Mouse (Mus musculus): Measurements from ENCODE around the gene Ccdc47.

The Ccdc47 gene

GRCm38 (mm10) chr11:106198277-106198676 lies 17.9 kb downstream of the Ccdc47 start:
- in situ Hi-C loops (cut with MseI, MboI) = no loop called here

GRCm38 (mm10) chr11:106195341-106195740 lies 20.8 kb downstream of the Ccdc47 start:
- in situ Hi-C loops (cut with MseI, MboI) = no loop called here

GRCm38 (mm10) chr11:106194891-106195290 lies 21.3 kb downstream of the Ccdc47 start:
- in situ Hi-C loops (cut with MseI, MboI) = no loop called here

DNA sequence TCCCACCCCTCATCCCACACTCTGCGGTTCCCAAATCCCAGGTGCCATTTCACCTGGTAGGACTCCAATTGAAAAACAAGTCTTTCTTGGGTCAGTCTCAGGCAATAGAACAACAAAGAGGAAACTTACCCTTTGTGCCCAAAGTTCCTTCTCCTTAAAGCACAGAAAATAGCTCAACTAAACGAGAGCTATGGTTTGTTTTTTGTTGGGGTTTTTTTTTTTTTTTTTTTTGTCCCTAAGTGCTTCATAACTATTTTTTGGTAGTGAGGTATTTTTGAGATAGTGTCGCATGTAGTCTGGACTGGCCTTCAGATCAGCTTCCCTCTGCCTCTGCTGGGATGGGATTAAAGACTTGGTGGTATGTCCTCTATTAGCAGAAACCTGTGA lies 22.0 kb downstream of the Ccdc47 start:
- in situ Hi-C loops (cut with MseI, MboI) = no loop called here

GRCm38 (mm10) chr11:106193371-106194154 lies 22.6 kb downstream of the Ccdc47 start:
- in situ Hi-C loops (cut with MseI, MboI) = no loop called here

DNA sequence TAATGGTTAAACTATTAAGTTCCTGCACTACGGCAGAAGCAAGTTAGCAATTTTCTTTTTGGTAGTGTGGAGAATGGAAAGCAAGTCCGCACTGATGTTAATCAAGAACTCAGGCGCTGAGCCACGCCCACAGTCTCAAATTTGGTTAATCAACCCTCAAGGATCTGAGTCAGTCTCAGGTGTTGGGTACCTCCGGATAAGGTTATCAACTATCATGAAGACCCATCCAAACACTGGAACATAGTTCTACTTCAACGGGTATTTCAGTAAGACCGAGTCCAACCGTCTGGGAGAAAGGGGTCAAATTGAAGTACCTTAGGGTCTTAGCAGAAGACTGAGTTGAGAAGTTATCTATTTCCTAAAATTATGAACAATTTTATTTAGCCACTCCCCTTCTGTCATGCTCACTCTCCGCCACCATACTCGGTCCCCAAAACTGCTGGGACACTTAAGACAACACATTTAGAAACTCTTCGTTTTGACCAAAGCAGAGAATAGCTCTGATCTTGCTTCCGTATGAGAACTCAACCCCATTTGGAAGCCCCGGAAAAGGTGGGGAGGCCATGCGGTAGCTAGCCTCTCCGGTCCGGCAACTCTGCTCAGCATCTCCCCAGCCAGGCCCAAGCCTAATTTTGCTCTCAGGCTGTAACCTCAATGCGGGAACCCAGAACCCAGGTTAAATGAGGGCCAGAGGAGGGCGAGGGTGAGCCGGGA lies 23.3 kb downstream of the Ccdc47 start:
- in situ Hi-C loops (cut with MseI, MboI) = no loop called here

DNA sequence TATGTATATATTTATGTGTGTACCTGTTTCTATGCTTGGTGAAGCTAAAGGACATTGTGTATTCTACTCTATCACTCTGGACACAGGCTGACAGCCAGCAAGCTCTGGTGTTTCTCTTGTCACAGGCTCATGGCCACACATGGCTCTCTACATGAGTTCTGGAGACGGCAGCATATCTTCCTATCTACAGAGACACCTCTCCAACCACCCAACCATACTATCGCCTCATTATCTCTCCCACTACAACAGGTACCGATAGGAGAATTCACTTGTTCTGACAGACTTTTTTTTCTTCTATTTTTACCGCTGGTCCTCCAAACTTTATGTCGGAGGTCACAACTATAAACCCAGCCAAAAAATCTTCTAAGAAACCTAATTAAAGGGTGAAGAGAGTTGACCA lies 23.9 kb downstream of the Ccdc47 start:
- in situ Hi-C loops (cut with MseI, MboI) = no loop called here

DNA sequence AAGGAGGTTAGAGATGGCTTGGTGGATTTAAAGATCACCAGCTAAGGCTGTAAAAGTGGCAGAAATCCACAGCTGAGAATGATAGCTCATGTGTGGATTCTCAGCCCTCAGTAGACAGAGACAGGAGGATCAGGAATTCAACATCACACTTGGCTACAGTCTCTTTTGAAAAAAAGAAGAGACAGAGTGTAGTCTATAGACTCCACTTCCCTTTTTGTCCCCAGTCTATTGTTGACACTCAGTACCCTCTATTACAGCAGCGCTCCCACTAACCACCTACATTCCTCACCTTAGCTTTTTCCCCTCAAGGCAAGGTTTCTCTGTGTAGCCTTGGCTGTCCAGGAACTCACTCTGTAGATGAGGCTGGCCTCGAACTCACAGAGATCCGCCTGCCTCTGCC lies 24.4 kb downstream of the Ccdc47 start:
- in situ Hi-C loops (cut with MseI, MboI) = no loop called here

DNA sequence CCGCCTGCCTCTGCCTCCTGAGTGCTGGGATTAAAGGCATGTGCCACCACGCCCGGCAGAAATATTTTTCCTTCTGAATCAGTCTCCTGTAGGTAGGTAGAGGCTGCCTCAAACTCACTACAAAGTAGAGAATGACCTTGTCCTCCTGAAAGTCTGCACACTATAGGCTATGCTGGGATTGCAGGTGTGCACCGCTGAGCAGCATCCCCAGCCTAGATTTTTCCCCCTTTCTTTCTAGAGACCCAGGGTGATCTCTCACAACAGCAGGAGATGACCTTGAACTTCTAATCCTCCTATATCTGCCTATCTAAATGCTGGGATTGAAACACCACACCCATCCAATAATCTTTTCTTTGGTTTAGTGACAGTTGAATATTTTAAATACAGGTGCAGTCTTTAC lies 28.8 kb downstream of the Ccdc47 start:
- in situ Hi-C loops (cut with MseI, MboI) = no loop called here

DNA sequence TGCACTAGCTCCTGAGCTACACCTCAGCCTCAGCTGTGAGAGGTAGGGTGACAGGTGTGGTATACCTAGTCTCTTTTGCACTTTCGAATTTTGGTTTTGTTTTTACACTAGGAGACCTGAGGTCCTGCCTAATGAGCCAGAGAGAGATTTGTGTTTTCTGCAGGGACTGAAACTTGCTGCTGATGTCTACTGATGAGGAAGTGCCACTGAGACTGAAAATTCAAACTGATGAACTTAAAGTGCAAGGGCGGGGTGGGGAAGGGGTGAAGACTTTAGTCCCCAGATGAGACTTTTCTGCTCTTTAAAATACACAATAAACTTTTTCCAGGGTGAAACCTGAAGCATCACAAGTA lies 35.7 kb downstream of the Ccdc47 start:
- in situ Hi-C loops (cut with MseI, MboI) = no loop called here

DNA sequence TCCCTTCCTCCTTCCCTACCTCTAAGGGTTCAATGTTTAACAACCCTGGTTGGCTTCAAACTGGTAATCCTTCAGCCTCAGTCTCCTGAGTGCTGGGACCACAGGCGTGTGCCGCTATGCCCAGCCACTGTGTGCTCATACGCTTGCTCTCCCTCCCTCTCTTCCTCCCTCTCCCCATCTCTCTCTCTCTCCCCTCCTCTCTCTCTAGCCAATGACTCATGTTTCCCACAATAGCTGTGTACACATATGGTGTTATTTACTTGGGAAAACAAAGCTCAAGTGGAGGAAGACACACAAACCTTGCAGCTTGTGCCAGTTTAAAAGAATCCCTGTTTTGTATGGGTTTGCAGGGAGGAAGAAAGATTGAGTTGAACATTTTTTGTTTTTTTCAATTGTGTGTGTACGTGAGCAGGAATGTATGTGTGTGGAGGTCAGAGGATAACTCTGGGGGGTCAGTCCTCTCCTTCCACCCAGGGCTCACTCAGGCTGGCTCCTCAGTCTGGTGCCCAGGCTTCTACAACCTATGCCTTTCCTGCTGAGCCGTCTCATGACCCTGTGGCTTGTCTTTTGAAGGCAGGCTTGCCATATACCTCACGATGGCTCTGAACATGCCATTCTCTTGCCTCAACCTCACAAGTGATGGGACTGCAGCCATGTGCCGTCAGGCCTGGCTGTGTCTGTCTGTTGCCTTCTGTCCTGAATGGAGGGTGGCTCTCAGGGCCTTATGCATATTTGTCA lies 36.3 kb downstream of the Ccdc47 start:
- in situ Hi-C loops (cut with MseI, MboI) = no loop called here

DNA sequence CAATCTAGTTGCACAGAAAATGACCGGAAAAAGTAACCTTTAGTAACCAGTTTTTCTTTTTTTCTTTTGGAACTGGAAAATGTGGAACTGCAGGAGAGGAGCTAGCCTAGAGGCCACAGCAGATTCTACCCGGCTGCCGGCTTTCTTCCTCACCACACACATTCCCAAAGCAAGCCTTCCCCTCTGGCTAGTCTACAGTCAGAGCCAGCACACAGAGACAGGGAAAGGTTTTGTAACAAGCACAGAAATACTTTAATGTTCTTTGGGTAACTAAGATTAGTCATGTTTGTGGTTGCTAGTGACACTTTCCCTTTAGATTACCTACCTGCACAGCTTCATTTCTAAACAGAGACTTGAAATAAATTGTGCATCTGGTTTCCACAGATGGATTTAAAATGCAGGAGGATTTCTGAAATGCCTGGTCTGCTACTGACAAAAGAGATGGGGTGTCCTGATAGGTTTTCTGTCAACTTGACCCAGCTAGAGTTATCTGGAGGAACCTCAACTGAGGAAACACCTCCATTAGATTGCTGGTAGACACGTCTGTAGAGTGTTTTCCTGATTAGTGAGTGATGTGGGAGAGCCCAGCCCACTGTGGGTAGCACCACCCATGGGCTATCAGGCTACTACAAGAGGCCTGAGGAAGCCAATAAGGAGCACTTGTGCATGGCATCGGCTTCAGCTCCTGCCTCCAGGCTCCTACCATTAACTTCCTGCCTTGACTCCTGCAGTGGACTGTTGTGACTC lies 37.9 kb downstream of the Ccdc47 start:
- in situ Hi-C loops (cut with MseI, MboI) = no loop called here

DNA sequence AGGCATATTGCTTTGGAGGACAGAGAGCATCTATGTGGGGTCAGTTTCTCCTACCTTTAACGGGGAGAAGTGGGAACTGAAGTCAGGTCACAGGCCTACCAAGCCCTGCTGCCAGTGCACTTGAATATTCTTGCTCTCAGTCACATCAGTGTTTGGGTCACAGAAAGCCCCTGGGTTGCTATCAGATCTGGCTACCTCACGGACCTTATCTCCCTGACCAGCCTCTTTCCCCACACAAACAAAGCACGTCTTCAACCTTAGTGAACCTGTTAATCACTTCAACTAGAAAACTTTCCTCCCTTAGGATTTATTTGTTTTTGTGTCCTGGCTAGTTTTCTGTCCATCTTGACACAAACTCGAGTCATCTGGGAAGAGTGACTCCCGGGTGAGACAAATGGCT lies 39.8 kb downstream of the Ccdc47 start:
- in situ Hi-C loops (cut with MseI, MboI) = no loop called here

DNA sequence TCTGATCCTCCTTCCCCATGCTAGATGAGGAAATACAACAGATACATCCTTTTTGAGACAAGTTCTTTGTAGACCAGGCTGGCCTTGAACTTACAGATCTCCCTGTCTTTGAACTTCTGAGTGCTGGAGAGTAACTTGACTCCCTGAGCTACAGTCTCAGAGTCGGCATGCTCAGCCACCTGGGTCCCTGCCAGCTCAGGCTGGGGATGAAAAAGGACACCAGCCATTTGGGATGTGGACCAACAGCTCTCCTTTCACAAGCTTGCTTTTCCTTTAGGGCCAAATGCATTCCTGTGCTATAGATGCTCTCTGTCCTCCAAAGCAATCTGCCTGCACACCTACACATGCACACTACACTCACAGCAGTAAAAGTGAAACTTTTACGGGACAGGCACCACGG lies 41.1 kb downstream of the Ccdc47 start:
- in situ Hi-C loops (cut with MseI, MboI) = no loop called here

- in situ Hi-C loops (cut with MseI, MboI) = no loop called here
These were observed 41.8 kb downstream of the Ccdc47 start for GRCm38 (mm10) chr11:106174372-106174771.

- in situ Hi-C loops (cut with MseI, MboI) = no loop called here
These were observed 42.9 kb downstream of the Ccdc47 start for GRCm38 (mm10) chr11:106173228-106173627.

DNA sequence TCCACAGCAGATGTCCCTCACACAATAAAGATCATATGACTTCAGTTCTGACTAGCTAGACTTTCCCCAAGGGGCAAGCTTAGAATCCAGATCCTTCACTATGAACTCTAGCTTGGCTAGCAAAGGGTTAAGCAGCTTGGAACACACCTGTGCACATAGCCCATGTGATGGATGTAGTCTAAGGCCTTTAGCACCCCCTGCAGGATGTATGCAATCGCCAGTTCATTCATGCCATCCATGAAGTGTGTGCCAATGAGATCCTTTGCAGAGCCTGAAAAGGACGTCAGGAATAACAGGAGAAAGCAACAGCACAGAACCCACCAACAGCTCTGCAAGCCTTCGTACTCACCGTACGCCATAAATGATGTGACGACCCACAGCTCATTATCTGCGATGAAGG lies 45.3 kb downstream of the Ccdc47 start:
- in situ Hi-C loops (cut with MseI, MboI) = no loop called here

- in situ Hi-C loops (cut with MseI, MboI) = no loop called here
These were observed 48.7 kb downstream of the Ccdc47 start for GRCm38 (mm10) chr11:106167435-106167834.

DNA sequence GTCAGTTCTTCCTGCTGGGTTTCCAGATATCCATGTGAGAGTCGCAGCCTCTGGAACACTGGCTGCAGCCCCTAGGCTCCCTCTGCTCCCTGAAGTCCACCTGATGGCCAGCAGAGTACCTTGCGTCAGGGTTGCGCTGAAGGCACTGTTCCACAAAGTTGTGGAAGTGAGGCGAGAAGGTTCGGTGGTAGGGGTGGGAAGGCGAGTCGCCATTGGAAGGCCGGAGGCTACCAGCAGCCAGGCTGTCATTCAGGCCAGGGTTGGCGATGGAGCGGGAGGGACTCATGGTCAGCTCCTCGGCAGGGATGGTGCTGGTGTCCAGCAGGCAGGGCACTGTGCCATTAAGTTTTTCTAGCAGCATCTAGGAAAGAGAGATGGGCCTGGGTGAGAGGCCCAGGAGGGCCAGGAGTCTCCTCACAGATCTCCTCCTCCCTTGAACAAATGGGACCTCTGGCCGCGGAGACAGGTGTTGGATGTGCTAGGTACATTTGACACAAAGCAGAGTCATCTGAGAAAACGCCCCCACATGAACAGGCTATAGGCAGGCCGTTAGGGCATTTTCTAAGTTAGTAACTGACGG lies 51.5 kb downstream of the Ccdc47 start:
- in situ Hi-C loops (cut with MseI, MboI) = no loop called here

GRCm38 (mm10) chr11:106163546-106163945 lies 52.6 kb downstream of the Ccdc47 start:
- in situ Hi-C loops (cut with MseI, MboI) = no loop called here

- in situ Hi-C loops (cut with MseI, MboI) = no loop called here
These were observed 53.9 kb downstream of the Ccdc47 start for GRCm38 (mm10) chr11:106162237-106162636.

All from mouse trophoblast stem cell (cell line).